Mouse (Mus musculus) urinary bladder, postnatal 36 days (tissue): ENCODE data around the gene Gm20662.
A peak's percentile ranks its signal among the peaks of the same experiment; 100 is the strongest.

Source experiments
- DNase-seq, 2 experiments: peaks; one replicate each; pipeline ENCODE4 v3.0.0; 2022; ENCODE audit warnings: low spot score in 2 of 2, mixed read lengths in 1 of 2

Gm20662 gene

GRCm38 (mm10) chr9:107975399-107976386, 20.5 kb upstream of the Gm20662 start, which contains the start of gene Uba7:
Gene Uba7, plus strand, starts transcription at chr9:107975505.
- DNase-seq: peak; percentile 26 to 27

GRCm38 (mm10) chr9:107978815-107979214, 17.3 kb upstream of the Gm20662 start:
- no peak for DNase-seq

- DNase-seq: no peak
Observed at GRCm38 (mm10) chr9:107981684-107982605, 14.2 kb upstream of the Gm20662 start.

GRCm38 (mm10) chr9:107982681-107983346, 13.3 kb upstream of the Gm20662 start, which contains the start of gene Gm20661:
Gene Gm20661, plus strand, starts transcription at chr9:107983058.
- peak in 1 of 2 experiments; percentile 63 for DNase-seq

- DNase-seq: peak in 1 of 2 experiments; percentile 68
Observed at GRCm38 (mm10) chr9:107983421-107983890, 12.7 kb upstream of the Gm20662 start.

- no peak for DNase-seq
Observed at GRCm38 (mm10) chr9:107984052-107984753, 11.9 kb upstream of the Gm20662 start.

- DNase-seq: no peak
Observed at GRCm38 (mm10) chr9:107984754-107985055, 11.4 kb upstream of the Gm20662 start.

GRCm38 (mm10) chr9:107985131-107986119, 10.7 kb upstream of the Gm20662 start, which contains the start of gene Inka1:
Gene Inka1, minus strand, starts transcription at chr9:107985879.
- peak; percentile 85 to 88 for DNase-seq

GRCm38 (mm10) chr9:107986376-107986775, 9.8 kb upstream of the Gm20662 start:
- peak; percentile 56 to 80 for DNase-seq

GRCm38 (mm10) chr9:107987950-107988349, 8.2 kb upstream of the Gm20662 start:
- no peak for DNase-seq

GRCm38 (mm10) chr9:107992197-107992596, 4.0 kb upstream of the Gm20662 start, which contains the start of gene Cdhr4:
Gene Cdhr4, plus strand, starts transcription at chr9:107992497.
- no peak for DNase-seq

GRCm38 (mm10) chr9:107993013-107993412, 3.1 kb upstream of the Gm20662 start:
- DNase-seq: no peak

GRCm38 (mm10) chr9:107994464-107994863, 1.7 kb upstream of the Gm20662 start:
- no peak for DNase-seq

- DNase-seq: no peak
Observed at GRCm38 (mm10) chr9:107995513-107995912, 636 bp upstream of the Gm20662 start.

GRCm38 (mm10) chr9:108001922-108002770, 6.0 kb downstream of the Gm20662 start, which contains the start of gene Ip6k1:
Gene Ip6k1, plus strand, starts transcription at chr9:108002501.
- peak; percentile 100 for DNase-seq

- no peak for DNase-seq
Observed at GRCm38 (mm10) chr9:108002778-108003530, 6.8 kb downstream of the Gm20662 start.

GRCm38 (mm10) chr9:108003531-108003890, 7.4 kb downstream of the Gm20662 start:
- DNase-seq: no peak

- no peak for DNase-seq
Observed at GRCm38 (mm10) chr9:108008041-108008440, 11.9 kb downstream of the Gm20662 start.
